Mouse (Mus musculus) brain, embryonic 14.5 days (tissue): ENCODE data around the gene Cmbl.

Experiments used
- CTCF ChIP-seq: fragments of 200-500 bp; IDR thresholded peaks from 2 replicates; pipeline ENCODE4 v1.5.1; 2012; ENCODE audit warnings: inconsistent platforms, mild to moderate bottlenecking, moderate library complexity, borderline replicate concordance; ENCODE audit not compliant: insufficient read depth, insufficient read length; ENCODE audit errors: extremely low read depth
- POLR2A ChIP-seq: fragments of 200-500 bp; IDR thresholded peaks from 2 replicates; pipeline ENCODE4 v1.6.1; 2012; ENCODE audit warnings: mild to moderate bottlenecking, inconsistent platforms, borderline replicate concordance; ENCODE audit not compliant: poor library complexity, insufficient read depth, insufficient read length, severe bottlenecking; ENCODE audit errors: extremely low read depth

GRCm38 (mm10) chr15:31532331-31533021 lies 32.7 kb upstream of the Cmbl start:
- TF ChIP-seq POLR2A, result no peak
- no peak for TF ChIP-seq CTCF
